Mouse (Mus musculus): Measurements from ENCODE around the gene Twistnb. TPM values are rescaled to one million over a fixed set of nuclear protein-coding genes. Genes with fewer than 3 reads are reported as not detected.

Twistnb gene
- total RNA-seq (2022): 10 to 100 TPM; 13.4 to 15.9 (median 14.2) TPM

- peak; percentile 96 to 99 for DNase-seq (ENCODE audit: low spot score in 2 of 2)
Observed at GRCm38 (mm10) chr12:33429387-33430160, at the start of gene Twistnb. Gene Twistnb (plus strand): TSS chr12:33429635.

DNA sequence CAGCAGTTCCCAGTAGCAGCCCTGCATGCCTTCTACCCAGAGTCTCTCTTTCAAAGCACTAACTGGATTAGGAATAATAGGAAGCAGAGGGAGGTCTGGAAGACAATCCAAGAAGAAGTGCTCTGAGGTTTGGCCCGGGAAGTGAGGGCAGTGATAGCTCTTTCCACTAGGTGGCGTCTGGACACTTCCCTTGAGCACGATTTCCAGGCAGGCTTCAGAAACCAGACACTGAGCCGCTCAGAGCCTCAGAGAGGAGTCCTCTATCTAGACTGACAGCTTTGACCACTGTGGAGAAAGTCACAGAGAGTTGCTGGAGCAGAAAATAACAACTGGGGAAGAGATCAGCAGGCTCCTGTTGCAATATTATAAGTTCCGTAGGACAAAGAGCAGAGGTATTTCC is 40.6 kb upstream of the Twistnb start:
- DNase-seq (ENCODE audit: low spot score in 2 of 2): peak; percentile 54 to 82

GRCm38 (mm10) chr12:33390844-33391560 is 38.4 kb upstream of the Twistnb start:
- DNase-seq (ENCODE audit: low spot score in 2 of 2): no peak

DNA sequence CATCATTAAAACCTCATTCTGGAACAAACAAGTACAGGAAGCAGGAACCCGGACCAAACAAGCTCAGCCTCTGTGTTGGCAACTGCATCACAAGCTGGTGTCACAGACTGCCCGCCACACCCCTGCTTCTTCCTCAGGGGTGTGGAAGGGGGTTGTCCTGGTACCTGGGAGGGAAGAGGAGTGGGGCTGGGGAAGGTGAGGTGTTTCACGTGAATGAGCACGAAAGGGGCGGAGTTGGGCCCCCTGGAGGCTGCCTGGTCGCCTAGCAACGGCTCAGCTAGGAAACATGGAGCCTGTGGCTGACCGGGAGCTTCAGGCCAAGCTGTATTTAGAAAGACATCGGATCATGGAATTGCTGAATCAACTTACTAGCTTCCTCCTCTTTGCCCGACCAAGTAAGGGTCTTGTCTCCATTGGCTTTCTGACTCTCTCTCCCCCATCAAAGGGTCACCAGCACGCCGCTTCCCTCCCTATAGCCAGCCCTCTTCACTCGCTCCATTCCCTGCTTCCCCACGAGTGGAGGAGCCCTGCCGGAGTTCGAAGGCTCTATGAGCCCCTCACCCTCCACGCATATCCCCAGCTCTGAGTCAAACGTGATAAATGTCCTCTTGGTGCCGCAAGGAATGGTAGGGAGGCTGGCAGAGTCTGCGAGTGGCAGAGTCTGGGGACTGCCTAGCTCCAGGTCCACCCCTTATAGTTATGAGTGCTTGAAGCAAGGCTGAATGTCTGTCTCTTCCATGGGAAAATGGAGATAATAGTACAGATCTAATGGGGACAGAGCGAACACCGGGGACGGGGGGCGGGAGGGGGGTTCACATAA is 34.4 kb upstream of the Twistnb start, which contains the start of gene Efcab10:
Gene Efcab10 (plus strand): TSS at position 51 of the 820 bp plus-strand sequence.
- DNase-seq (ENCODE audit: low spot score in 2 of 2): peak; percentile 49 to 65

DNA sequence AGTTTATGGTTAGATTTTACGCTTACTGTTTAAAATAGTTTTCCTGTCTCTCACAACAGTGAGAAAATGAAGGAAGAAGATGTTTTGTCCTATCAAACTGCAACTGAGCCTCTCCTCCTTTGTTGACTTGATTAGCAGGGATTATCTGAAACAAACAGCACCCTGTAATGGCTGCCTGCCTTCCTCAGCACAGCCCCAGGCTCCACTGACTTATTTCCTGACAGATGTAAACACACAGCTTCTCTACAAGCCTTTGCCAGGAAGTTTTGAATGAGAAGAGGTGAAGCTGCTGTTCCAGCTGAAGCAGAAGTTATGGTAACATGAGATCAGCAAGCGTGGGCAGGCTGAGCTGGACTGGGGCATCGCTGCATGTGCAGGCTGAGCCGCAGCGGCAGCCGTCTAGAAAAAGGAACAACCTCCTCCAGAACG is 26.2 kb upstream of the Twistnb start:
- DNase-seq (ENCODE audit: low spot score in 2 of 2): no peak

- DNase-seq (ENCODE audit: low spot score in 2 of 2): no peak
Observed at GRCm38 (mm10) chr12:33404996-33405395, 24.4 kb upstream of the Twistnb start.

- peak; percentile 31 to 35 for DNase-seq (ENCODE audit: low spot score in 2 of 2)
Observed at GRCm38 (mm10) chr12:33405398-33406026, 23.9 kb upstream of the Twistnb start.

DNA sequence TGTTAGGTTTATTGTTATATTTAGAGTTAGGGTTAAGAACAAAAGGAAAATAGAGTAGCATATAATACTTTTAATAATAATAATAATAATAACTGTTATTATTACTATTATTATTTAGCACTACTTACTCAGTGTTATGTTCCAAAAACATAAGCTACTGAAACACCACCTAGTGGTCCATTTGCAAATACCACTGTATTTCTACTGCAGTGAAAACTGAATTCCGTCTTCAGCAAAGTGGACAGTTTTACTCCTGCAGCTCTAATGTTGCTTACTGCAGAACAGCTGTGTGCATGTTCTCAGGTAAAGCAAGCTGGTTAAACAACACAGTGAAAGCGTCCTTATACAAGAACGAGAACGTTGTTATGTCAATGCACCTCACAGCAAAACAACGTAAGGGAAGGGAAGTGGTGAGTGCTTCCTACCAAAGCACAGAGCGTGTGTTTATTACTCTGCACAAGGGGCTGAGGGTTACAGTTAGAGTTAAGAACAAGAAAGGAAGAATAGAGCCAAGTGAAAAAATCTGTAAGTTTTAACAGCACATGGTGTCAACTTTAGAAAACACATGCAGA is 17.8 kb upstream of the Twistnb start:
- DNase-seq (ENCODE audit: low spot score in 2 of 2): no peak

DNA sequence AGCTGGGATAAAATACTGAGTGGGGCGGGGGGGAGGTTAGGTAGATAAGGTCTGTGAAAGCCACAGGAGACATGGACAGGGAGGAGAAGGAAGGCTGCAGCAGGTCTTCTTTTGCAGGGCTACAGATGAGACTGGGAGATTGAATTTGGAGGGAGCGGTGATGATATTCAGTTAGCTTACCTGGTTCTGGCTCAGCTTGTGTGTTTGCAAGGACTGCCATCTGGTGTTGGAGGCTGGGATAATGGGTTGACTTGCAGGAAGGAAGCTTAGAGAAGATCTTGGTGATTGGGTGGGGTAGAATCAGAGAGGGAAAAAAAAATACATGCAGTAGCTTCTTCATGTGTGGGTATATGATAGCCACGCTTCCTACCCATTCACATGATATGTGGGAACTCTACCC is 5.1 kb upstream of the Twistnb start:
- peak; percentile 50 to 66 for DNase-seq (ENCODE audit: low spot score in 2 of 2)

GRCm38 (mm10) chr12:33427293-33427692 is 2.1 kb upstream of the Twistnb start:
- DNase-seq (ENCODE audit: low spot score in 2 of 2): no peak

DNA sequence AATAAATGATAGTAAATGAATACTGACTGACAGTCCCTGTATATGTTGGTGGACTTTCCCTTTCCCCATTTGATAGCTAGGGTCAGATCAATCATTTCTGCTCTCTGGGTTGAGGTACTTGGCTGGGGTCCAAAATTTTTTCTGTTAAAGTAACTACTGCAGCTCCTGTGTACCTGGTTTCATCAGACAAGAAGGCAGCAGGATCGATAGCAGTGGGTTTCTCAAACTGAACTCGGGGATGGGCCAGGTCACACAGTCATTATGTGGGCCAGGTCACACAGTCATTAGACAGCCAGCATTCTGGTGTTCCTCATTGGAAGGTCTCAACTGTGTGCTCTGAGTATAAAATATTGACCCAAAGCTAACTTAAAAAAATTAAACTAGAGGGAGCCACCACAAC is 1.7 kb upstream of the Twistnb start:
- DNase-seq (ENCODE audit: low spot score in 2 of 2): no peak

DNA sequence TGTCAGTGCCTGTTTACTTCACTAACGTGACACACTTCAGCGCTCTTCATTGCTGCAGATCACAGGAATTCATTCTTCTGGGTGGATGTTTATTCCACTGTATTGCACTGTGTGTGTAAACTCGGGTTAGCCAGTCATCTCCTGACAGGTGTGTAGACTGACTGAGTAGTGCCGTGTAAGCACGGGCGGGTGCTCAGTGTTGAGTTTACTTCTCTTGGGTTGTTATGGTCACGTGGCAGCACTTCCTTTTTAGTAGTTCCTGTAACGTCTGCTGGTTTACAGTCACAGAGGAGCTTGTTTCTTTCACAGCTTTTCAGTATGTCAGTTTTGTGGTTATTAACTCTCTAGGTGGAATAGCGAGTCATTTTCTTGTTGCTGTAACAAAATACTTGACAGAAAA is 4.4 kb downstream of the Twistnb start:
- DNase-seq (ENCODE audit: low spot score in 2 of 2): no peak

DNA sequence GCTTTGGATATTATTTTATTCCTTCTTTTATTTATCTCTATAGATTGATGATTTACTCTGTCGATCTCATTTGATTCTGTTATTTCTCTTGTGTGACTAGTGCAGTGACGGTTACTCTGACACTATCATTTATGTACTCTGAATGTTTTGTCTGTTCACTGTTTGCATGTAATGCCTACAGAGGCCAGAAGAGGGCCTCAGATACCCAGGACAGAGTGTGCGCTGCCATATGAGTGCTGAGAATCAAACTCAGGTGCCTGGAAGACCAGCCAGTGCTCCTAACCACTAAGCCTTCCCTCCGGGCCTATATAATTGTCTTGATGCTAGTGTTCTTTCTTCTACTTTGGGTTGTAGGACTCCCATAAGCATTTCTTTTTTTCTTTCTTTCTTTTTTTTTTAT is 5.3 kb downstream of the Twistnb start:
- no peak for DNase-seq (ENCODE audit: low spot score in 2 of 2)

GRCm38 (mm10) chr12:33455418-33455817 is 26.0 kb downstream of the Twistnb start:
- DNase-seq (ENCODE audit: low spot score in 2 of 2): no peak

DNA sequence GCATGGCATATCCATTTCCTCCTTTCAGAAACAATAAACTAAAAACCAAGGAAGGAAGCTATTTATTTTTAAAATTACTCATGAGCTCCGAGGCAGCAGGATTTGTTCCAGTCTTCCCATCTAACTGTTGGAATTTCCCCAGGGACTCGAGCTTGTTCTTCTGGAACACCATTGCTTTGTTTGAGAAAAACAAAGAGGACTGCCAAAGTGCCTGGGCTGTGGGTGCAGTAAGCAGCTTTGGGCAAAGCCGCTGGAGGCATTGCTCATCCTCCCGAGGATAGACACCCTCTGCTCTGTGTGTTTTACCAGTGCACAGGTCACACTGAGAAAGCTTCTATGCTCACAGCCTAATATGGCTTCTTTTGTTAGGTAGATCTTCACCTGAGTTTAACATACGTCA is 26.8 kb downstream of the Twistnb start:
- DNase-seq (ENCODE audit: low spot score in 2 of 2): peak in 1 of 2 experiments; percentile 25

DNA sequence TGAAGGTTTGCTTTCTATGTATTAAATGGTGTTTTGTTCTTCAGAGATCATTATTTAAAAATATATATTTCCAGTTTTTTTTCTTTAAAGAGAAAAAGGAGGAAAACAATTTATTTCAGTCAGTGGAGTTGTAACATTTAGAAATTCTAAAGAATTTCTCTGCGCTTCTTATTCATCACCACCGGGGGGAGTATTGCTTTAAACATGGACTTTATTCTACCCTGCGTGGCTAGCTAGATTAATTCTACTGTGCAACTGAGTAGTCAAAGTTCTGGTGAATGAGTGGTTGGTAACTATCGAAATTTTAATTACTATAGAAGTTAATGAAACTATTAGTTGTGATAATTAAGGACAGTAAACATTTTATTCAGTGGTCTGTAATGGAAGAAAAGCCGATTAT is 51.5 kb downstream of the Twistnb start:
- no peak for DNase-seq (ENCODE audit: low spot score in 2 of 2)

GRCm38 (mm10) chr12:33482931-33483330 is 53.5 kb downstream of the Twistnb start:
- no peak for DNase-seq (ENCODE audit: low spot score in 2 of 2)

Data from layer of hippocampus, adult 8-10 months (tissue).